ENCODE assay signal across 8 mouse cellular contexts in genomic region chr1:151497028-151497427, GRCm38 (mm10). TPM values are rescaled to one million over a fixed set of nuclear protein-coding genes. Genes with fewer than 3 reads are reported as not detected.
A peak's percentile ranks its signal among the peaks of the same experiment; 100 is the strongest.
DNase-seq lines count a peak whose midpoint lies in the region; ATAC-seq lines count a peak whose summit lies in the region.

No protein-coding gene starts in this region.

- peak; percentile 23 for DNase-seq in cerebellum, adult 9-11 months
- no peak for DNase-seq in cerebellum, adult 11-12 months
- DNase-seq in midbrain, embryonic 10.5 days (ENCODE audit: low spot score) = peak; percentile 29
- peak; percentile 72 for DNase-seq in adrenal gland, postnatal 10 days
- DNase-seq in heart, adult 8-10 months (ENCODE audit: low spot score) = peak; percentile 16
- peak; percentile 57 for DNase-seq in lung, postnatal 14 days
- DNase-seq in thymus, postnatal 0 days (ENCODE audit: low spot score) = peak; percentile 48

- H3K27me3 ChIP-seq in midbrain, embryonic 10.5 days (ENCODE audit: low read depth, poor library complexity, severe bottlenecking) = 0 out of 2 replicates have a peak, but pooled peaks cover 5% of the 10 kb centered on the region
- H3K27me3 ChIP-seq in midbrain, embryonic 15.5 days (replicated peaks) = no peaks in the 10 kb centered on the region

- H3K4me3 ChIP-seq in midbrain, embryonic 10.5 days = no peak overlapping the region
- no peak overlapping the region for H3K4me3 ChIP-seq in midbrain, embryonic 15.5 days

- WGBS in midbrain, embryonic 10.5 days = 88% methylated on average over 8 of the region's 8 CpGs
- WGBS in midbrain, embryonic 15.5 days = 85% methylated on average over 8 of the region's 8 CpGs

- ATAC-seq in midbrain, embryonic 15.5 days (replicated peaks) = no peak

- no peaks in the 10 kb centered on the region for H3K9me3 ChIP-seq in midbrain, embryonic 10.5 days (replicated peaks)
- H3K9me3 ChIP-seq in midbrain, embryonic 15.5 days = no peaks in the 10 kb centered on the region

- no peaks in the 10 kb centered on the region; the same call in 1 of the 2 replicates for H3K36me3 ChIP-seq in midbrain, embryonic 10.5 days
- H3K36me3 ChIP-seq in midbrain, embryonic 15.5 days (replicated peaks) = no peaks in the 10 kb centered on the region

- no peak overlapping the region for H3K27ac ChIP-seq in midbrain, embryonic 10.5 days (replicated peaks)
- H3K27ac ChIP-seq in midbrain, embryonic 15.5 days = no peak overlapping the region

- no peak overlapping the region for H3K9ac ChIP-seq in midbrain, embryonic 15.5 days

- H3K4me2 ChIP-seq in midbrain, embryonic 15.5 days = no peak overlapping the region

- peaks cover 17% of the 10 kb centered on the region for H3K4me1 ChIP-seq in midbrain, embryonic 10.5 days
- peaks cover 25% of the 10 kb centered on the region for H3K4me1 ChIP-seq in midbrain, embryonic 15.5 days

RNA-seq across cellular contexts. Expression of gene Rnf2, which starts 3.7 kb away (rescaled TPM):
- polyA plus RNA-seq in midbrain, embryonic 10.5 days (2016; fragmentation: Nextera tagmentation; extraction: Ambion mirVana) = 122 and 132 TPM in 2 replicates
- polyA plus RNA-seq in midbrain, embryonic 15.5 days (2015; fragmentation: Nextera tagmentation; extraction: Ambion mirVana) = 113 and 115 TPM in 2 replicates
- 10 to 100 TPM; 49.1 to 59.8 TPM for total RNA-seq in adrenal gland, postnatal 10 days (2021)
- 10 to 100 TPM; 13.0 to 17.6 (median 14.7) TPM for total RNA-seq in heart, adult 8-10 months (2022)
- polyA plus RNA-seq in thymus, postnatal 0 days (2015; fragmentation: Nextera tagmentation; extraction: Ambion mirVana) = 65.0 and 67.6 TPM in 2 replicates
